Mouse (Mus musculus) hindbrain, embryonic 16.5 days (tissue): ENCODE results near the gene Mrps14. TPM values are rescaled to one million over a fixed set of nuclear protein-coding genes. Genes with fewer than 3 reads are reported as not detected.

ENCODE experiments used
- polyA plus RNA-seq: library from polyadenylated mRNA; unstranded; fragments of >200 nt; fragmentation: Nextera tagmentation; extraction: Ambion mirVana; gene quantifications from 2 replicates; pipeline ENCODE4 v1.2.1, GENCODE M21; 2015

Mrps14 gene
- polyA plus RNA-seq, 1 experiment from 2014 or later: 137 TPM

Other genes starting within 250 kb of the Mrps14 start
- gene 4930523C07Rik, start 150.8 kb upstream of the Mrps14 start, polyA plus RNA-seq: 3.3 and 4.2 TPM in 2 replicates
- 0.08 and 0.44 TPM in 2 replicates for gene Tnn, start 41.6 kb upstream of the Mrps14 start, polyA plus RNA-seq
- gene Cacybp, start 17.7 kb downstream of the Mrps14 start, polyA plus RNA-seq: 263 and 294 TPM in 2 replicates